In genomic region chr3:119361555-119362385, GRCm38 (mm10) we compare ENCODE assay signal across 12 mouse cellular contexts.
A peak's percentile ranks its signal among the peaks of the same experiment; 100 is the strongest.
DNase-seq lines count a peak whose midpoint lies in the region; ATAC-seq lines count a peak whose summit lies in the region.
"Had no signal": no experiment of that assay in that cellular context is flagged by ENCODE, and none has a peak within 500 bp of the region (broad histone marks: within the 10 kb centered on the region; RNA-seq: fewer than 3 reads in every experiment).

No protein-coding gene starts in this region.

- peak; percentile 18 for DNase-seq in neural tube, embryonic 11.5 days (ENCODE audit: low spot score)
- DNase-seq in neural tube, embryonic 10.5 days (ENCODE audit: extremely low spot score, low spot score), result no peak
- DNase-seq in frontal cortex, adult 2 months (ENCODE audit: extremely low spot score in 1 of 2, low spot score in 1 of 2), result peak; percentile 2 to 27
- DNase-seq in layer of hippocampus, adult 9-10 months (ENCODE audit: low spot score), result peak; percentile 35
- DNase-seq in retina, postnatal 1 day, result peak; percentile 97
- no peak for DNase-seq in T-cell, adult 2 months (ENCODE audit: low spot score)
- no peak for DNase-seq in lung, postnatal 4 days
- DNase-seq: heart, adult 11 months; lung, adult 18-20 months; thymus, postnatal 4 days had no signal

- WGBS in neural tube, embryonic 11.5 days, result 62% methylated on average over 13 of the region's 13 CpGs
- WGBS in heart, embryonic 12.5 days, result 79% methylated on average over 13 of the region's 13 CpGs

- no peaks in the 10 kb centered on the region for H3K27me3 ChIP-seq in neural tube, embryonic 11.5 days (ENCODE audit: control insufficient read depth, insufficient read depth, low read length)
- H3K27me3 ChIP-seq in heart, embryonic 12.5 days (replicated peaks), result no peaks in the 10 kb centered on the region

- no peaks in the 10 kb centered on the region for H3K36me3 ChIP-seq in neural tube, embryonic 11.5 days (ENCODE audit: control insufficient read depth, insufficient read depth, low read length)
- no peaks in the 10 kb centered on the region for H3K36me3 ChIP-seq in heart, embryonic 12.5 days

- peak; percentile 86 for ATAC-seq in neural tube, embryonic 11.5 days (ENCODE audit: insufficient read depth, low FRiP score, low TSS enrichment)
- ATAC-seq in heart, embryonic 12.5 days (ENCODE audit: insufficient number of reproducible peaks, low FRiP score), result no peak
- ATAC-seq: CD4-positive, CD25-positive, alpha-beta regulatory T cell, adult 4 months had no signal

- no peak overlapping the region for H3K9ac ChIP-seq in neural tube, embryonic 11.5 days (ENCODE audit: low read length)
- no peak overlapping the region for H3K9ac ChIP-seq in heart, embryonic 12.5 days

- no peak overlapping the region for H3K27ac ChIP-seq in neural tube, embryonic 11.5 days (ENCODE audit: low read depth, low read length)
- H3K27ac ChIP-seq in heart, embryonic 12.5 days (ENCODE audit: poor library complexity, severe bottlenecking), result no peak overlapping the region

- no peaks in the 10 kb centered on the region for H3K9me3 ChIP-seq in neural tube, embryonic 11.5 days (ENCODE audit: control insufficient read depth, low read length)
- H3K9me3 ChIP-seq in heart, embryonic 12.5 days (replicated peaks), result no peaks in the 10 kb centered on the region

- no peaks in the 10 kb centered on the region for H3K4me1 ChIP-seq in neural tube, embryonic 11.5 days (ENCODE audit: control insufficient read depth, insufficient read depth, low read length)
- no peaks in the 10 kb centered on the region for H3K4me1 ChIP-seq in heart, embryonic 12.5 days (replicated peaks)

- H3K4me3 ChIP-seq in neural tube, embryonic 11.5 days (ENCODE audit: low read depth, low read length), result no peak overlapping the region
- H3K4me3 ChIP-seq in heart, embryonic 12.5 days, result no peak overlapping the region

- no peak overlapping the region for H3K4me2 ChIP-seq in neural tube, embryonic 11.5 days (ENCODE audit: low read depth)
- H3K4me2 ChIP-seq in heart, embryonic 12.5 days, result no peak overlapping the region

Comparison
In these comparisons a context has a peak if more than half of its experiments do, and no peak if none do; other contexts are left out.
1. DNase-seq: peak in neural tube, embryonic 11.5 days (single experiment), frontal cortex, adult 2 months (2 of 2), layer of hippocampus, adult 9-10 months (single experiment) and retina, postnatal 1 day (single experiment); none in neural tube, embryonic 10.5 days (single experiment), T-cell, adult 2 months (single experiment) and lung, postnatal 4 days (0 of 2).